Mouse (Mus musculus) lung, embryonic 16.5 days (tissue): ENCODE measurements around the gene Srp14. TPM values are rescaled to one million over a fixed set of nuclear protein-coding genes. Genes with fewer than 3 reads are reported as not detected.

Experiments
- polyA plus RNA-seq: library from polyadenylated mRNA; unstranded; fragments of >200 nt; fragmentation: Nextera tagmentation; extraction: Ambion mirVana; gene quantifications from 2 replicates; pipeline ENCODE4 v1.2.1, GENCODE M21; 2015

The Srp14 gene
- polyA plus RNA-seq, 1 experiment from 2014 or later, result 250 TPM

Other genes starting within 250 kb of the Srp14 start
- 1.6 and 2.0 TPM in 2 replicates for gene Fsip1, start 222.7 kb downstream of the Srp14 start, polyA plus RNA-seq
- gene Gpr176, start 106.3 kb downstream of the Srp14 start, polyA plus RNA-seq, result 0.11 and 0.20 TPM in 2 replicates
- 10.2 and 10.5 TPM in 2 replicates for gene Eif2ak4, start 91.1 kb downstream of the Srp14 start, polyA plus RNA-seq
- 4.7 and 6.7 TPM in 2 replicates for gene Bmf, start 70.0 kb upstream of the Srp14 start, polyA plus RNA-seq
- 105 and 106 TPM in 2 replicates for gene Bub1b, start 118.5 kb upstream of the Srp14 start, polyA plus RNA-seq
- gene Pak6, start 183.6 kb upstream of the Srp14 start, polyA plus RNA-seq, result 2.2 and 3.9 TPM in 2 replicates
- 0.06 and 0.11 TPM in 2 replicates for gene Ankrd63, start 224.3 kb upstream of the Srp14 start, polyA plus RNA-seq
- 1.6 and 1.8 TPM in 2 replicates for gene Plcb2, start 248.7 kb upstream of the Srp14 start, polyA plus RNA-seq